Mouse (Mus musculus): Measurements from ENCODE around the gene Pip4k2c.

GRCm38 (mm10) chr10:127225213-127225612 lies 13.8 kb upstream of the Pip4k2c start:
- no peak for TF ChIP-seq CTCF (IDR thresholded peaks at IDR 0.05; ENCODE audit: low read depth)
- TF ChIP-seq EP300 (IDR thresholded peaks at IDR 0.05; ENCODE audit: low read depth) = no peak

Measured in heart, postnatal 0 days (tissue).